Mouse (Mus musculus) right cerebral cortex, postnatal 4 days (tissue): ENCODE results near the gene 1700001P01Rik.
A peak's percentile ranks its signal among the peaks of the same experiment; 100 is the strongest.

Experiments used
- DNase-seq: peaks from one replicate; pipeline ENCODE4 v3.0.0-alpha.2; 2022

Gene 1700001P01Rik

GRCm38 (mm10) chr11:97775808-97776496 is at the start of gene 1700001P01Rik:
TSS of gene 1700001P01Rik (minus strand) at chr11:97775918.
- DNase-seq, result no peak

- no peak for DNase-seq
These were observed 49.6 kb upstream of the 1700001P01Rik start for GRCm38 (mm10) chr11:97825295-97825694.

GRCm38 (mm10) chr11:97824895-97825294 is 49.2 kb upstream of the 1700001P01Rik start:
- DNase-seq, result no peak

- DNase-seq, result no peak
These were observed 48.5 kb upstream of the 1700001P01Rik start for GRCm38 (mm10) chr11:97824168-97824567.

- DNase-seq, result no peak
These were observed 47.3 kb upstream of the 1700001P01Rik start for GRCm38 (mm10) chr11:97822840-97823603.

- DNase-seq, result no peak
These were observed 45.8 kb upstream of the 1700001P01Rik start for GRCm38 (mm10) chr11:97821401-97822064.

- DNase-seq, result no peak
These were observed 45.1 kb upstream of the 1700001P01Rik start for GRCm38 (mm10) chr11:97820840-97821239.

GRCm38 (mm10) chr11:97819923-97820322 is 44.2 kb upstream of the 1700001P01Rik start:
- no peak for DNase-seq

- no peak for DNase-seq
These were observed 43.4 kb upstream of the 1700001P01Rik start for GRCm38 (mm10) chr11:97819102-97819501.

- no peak for DNase-seq
These were observed 42.9 kb upstream of the 1700001P01Rik start for GRCm38 (mm10) chr11:97818571-97818970.

GRCm38 (mm10) chr11:97818003-97818402 is 42.3 kb upstream of the 1700001P01Rik start:
- no peak for DNase-seq

GRCm38 (mm10) chr11:97817379-97817778 is 41.7 kb upstream of the 1700001P01Rik start:
- DNase-seq, result no peak

- no peak for DNase-seq
These were observed 41.2 kb upstream of the 1700001P01Rik start for GRCm38 (mm10) chr11:97816916-97817315.

GRCm38 (mm10) chr11:97816176-97816575 is 40.5 kb upstream of the 1700001P01Rik start:
- no peak for DNase-seq

- DNase-seq, result no peak
These were observed 40.0 kb upstream of the 1700001P01Rik start for GRCm38 (mm10) chr11:97815736-97816135.

GRCm38 (mm10) chr11:97813746-97814515 is 38.2 kb upstream of the 1700001P01Rik start:
- no peak for DNase-seq

GRCm38 (mm10) chr11:97813085-97813484 is 37.4 kb upstream of the 1700001P01Rik start:
- no peak for DNase-seq

- peak; percentile 54 for DNase-seq
These were observed 36.8 kb upstream of the 1700001P01Rik start for GRCm38 (mm10) chr11:97812491-97812921.

GRCm38 (mm10) chr11:97811569-97812362 is 36.0 kb upstream of the 1700001P01Rik start:
- no peak for DNase-seq

- DNase-seq, result no peak
These were observed 35.3 kb upstream of the 1700001P01Rik start for GRCm38 (mm10) chr11:97810970-97811369.

GRCm38 (mm10) chr11:97810356-97810755 is 34.6 kb upstream of the 1700001P01Rik start:
- no peak for DNase-seq
